Mouse (Mus musculus): Measurements from ENCODE around the gene Rad51b.

- TF ChIP-seq POLR2AphosphoS5 (IDR thresholded peaks at IDR 0.05; ENCODE audit: insufficient replicate concordance, low read depth, low read length) (no peak), CTCF (IDR thresholded peaks at IDR 0.05; ENCODE audit: low read depth, low read length) (no peak), TAL1 (conservative IDR thresholded peaks at IDR 0.05; ENCODE audit: low read depth, low read length) (no peak), GATA1 (IDR thresholded peaks at IDR 0.05; ENCODE audit: borderline replicate concordance, low read length) (no peak)
These were observed 309.1 kb downstream of the Rad51b start for GRCm38 (mm10) chr12:79606197-79606631.
